Mouse (Mus musculus) left cerebral cortex, adult 18-20 months (tissue): ENCODE data around the gene Rnaset2a. TPM values are rescaled to one million over a fixed set of nuclear protein-coding genes. Genes with fewer than 3 reads are reported as not detected.
"Not testable (repeated sequence)": the region's sequence is repeated elsewhere in the genome, so short reads cannot be mapped to it uniquely, and the experiment has no call there.

Experiments
- DNase-seq, 2 experiments: peaks; one replicate each; pipeline ENCODE4 v3.0.0; 2021 to 2022; ENCODE audit warnings: low spot score in 2 of 2, mixed read lengths in 1 of 2
- long read RNA-seq, 2 experiments: library from polyadenylated mRNA; stranded (forward); transcript quantifications; one replicate each; pipeline ENCODE4 v2.0.0; 2021
- total RNA-seq, 2 experiments: library from RNA; stranded (reverse); gene quantifications; 2 replicates each; pipeline ENCODE4 v1.2.3; 2021

Rnaset2a gene
- total RNA-seq, result 1 to 10 TPM; 4.9 to 6.7 TPM
- long read RNA-seq, experiment 1, transcript Rnaset2a-201 (9 exons, 1,793 nt), result major isoform, 12 of 15 reads
- long read RNA-seq, experiment 1, partial matches to known transcripts, result 1 of 15 reads
- long read RNA-seq, experiment 1, other reads (novel, unspliced or antisense), result 2 of 15 reads
- long read RNA-seq, experiment 2, transcript Rnaset2a-201 (9 exons, 1,793 nt), result major isoform, 11 of 11 reads
- long read RNA-seq, experiment 2, partial matches to known transcripts, result 0 of 11 reads
- long read RNA-seq, experiment 2, other reads (novel, unspliced or antisense), result 0 of 11 reads

DNA sequence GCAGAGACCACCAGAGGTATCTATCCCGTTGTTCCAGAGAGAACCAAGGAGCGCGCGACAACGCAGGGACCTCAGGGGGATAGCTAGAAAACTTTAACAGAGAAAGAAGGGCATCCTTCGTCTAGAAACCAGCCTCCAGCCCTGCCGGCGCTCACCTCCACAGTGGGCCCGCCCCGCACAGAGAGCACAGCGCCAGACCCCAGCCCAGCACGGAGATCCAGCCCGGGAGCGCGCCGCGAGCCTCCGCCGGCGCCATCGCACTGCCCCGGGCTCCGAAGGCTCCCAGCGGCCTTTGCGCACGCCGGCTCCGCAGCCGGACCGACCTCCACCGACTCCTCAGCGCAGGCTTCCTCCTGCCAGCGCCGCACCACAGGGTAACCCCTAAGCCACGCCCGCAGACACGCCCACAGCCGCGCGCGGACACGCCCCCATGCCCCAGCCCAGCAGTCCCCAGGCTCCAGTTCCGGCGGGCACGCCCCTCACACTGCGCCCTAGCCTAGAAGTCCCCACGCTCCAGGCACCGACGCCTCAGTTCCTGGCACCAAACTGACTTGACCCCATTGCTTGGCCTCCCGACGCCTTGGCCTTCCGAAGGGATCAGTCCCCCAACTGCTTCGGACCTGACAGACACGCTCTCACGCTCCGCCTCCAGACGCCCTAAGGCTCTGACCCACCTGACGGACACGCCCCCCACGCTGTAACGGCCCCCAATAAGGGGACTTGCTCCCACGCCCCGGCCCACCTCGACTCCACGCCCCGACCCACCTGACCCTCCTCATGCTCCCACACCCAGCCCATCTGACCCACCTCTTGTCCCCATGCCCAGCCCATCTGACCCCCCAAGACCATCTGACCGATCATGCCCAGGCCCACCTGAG lies at the start of gene Rnaset2a, which contains the start of gene Gm49673:
Rnaset2a (minus strand) TSS at position 659 of the 878 bp plus-strand sequence.
Gm49673 (minus strand) TSS at position 350 of the 878 bp plus-strand sequence.
- not testable (repeated sequence) for DNase-seq

GRCm38 (mm10) chr17:8197652-8198051 lies 49.8 kb upstream of the Rnaset2a start:
- no peak for DNase-seq

DNA sequence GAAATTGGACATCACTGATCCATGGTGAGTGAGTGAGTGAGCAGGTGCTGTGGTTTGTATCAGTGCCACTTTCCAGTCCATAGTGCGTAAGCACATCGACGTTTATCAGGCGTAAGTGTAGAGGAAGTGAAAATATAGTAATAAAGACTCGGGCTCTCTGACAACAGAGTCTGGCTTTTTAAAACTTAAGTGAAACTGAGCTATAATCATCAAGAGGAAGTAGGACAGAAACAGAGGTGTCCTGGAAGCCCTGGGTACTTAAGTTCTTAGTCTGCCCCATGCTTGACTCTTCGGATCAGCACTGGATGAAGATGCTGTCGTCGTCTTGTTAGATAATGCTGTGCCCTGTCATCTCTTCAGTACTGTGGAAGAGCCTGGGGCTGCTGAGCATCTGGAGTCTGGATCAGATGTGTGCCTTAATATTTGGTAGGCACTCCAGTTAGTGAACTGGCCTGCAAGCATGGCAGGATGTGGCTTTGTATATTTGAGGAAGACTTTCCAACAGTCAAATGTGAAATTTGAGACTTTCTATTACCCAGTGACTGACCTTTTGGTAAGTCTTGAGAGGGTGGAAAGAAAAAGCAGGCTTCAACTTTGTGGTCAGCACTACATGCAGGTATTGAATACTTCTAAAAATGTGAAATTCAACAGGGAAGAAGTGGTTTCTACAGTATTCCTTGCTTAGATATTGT lies 47.9 kb upstream of the Rnaset2a start:
- DNase-seq, result no peak

GRCm38 (mm10) chr17:8193678-8194077 lies 45.8 kb upstream of the Rnaset2a start:
- no peak for DNase-seq

DNA sequence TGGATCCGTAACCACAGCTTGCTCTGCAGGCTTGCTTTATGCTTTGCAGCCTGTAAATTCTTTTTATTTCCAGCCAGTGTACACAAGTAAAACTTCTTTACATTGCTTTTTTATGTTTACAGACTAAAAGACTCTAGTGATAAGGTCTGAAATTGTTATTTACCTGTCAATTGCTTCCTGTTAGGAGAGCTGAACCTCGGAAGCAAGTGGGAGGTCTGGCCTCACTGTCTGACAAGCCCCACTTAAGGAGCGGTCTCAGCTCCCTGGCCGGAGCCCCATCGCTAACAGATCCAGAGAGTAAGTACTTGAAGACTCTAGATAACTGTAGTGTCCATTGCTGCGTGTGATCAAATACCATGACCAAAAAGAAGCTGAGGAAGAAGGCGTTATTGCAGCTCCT lies 36.3 kb upstream of the Rnaset2a start:
- no peak for DNase-seq

DNA sequence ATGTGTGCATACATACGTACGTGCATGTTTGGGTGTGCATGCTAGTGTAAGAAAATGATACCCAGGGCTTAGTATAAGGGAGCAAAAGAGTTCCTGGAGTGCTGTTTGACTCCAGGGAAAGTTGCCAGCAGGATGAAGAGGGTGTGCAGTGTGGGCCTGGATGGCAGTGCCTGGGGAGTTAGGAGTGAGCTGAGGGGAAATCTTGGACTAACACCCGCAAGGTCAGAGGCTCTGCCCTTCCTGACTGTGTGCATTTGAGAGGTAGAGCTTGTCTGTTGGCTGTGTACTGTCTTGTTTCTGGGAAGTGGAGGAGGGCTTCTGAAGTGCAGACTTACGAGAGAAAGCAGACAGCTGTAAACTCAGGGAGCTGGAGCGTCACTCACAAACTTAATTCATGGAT lies 35.9 kb upstream of the Rnaset2a start:
- DNase-seq, result no peak

GRCm38 (mm10) chr17:8177090-8177489 lies 29.2 kb upstream of the Rnaset2a start:
- DNase-seq, result no peak

- DNase-seq, result no peak
These were observed 23.2 kb upstream of the Rnaset2a start for GRCm38 (mm10) chr17:8171081-8171480.

- no peak for DNase-seq
These were observed 22.4 kb upstream of the Rnaset2a start for GRCm38 (mm10) chr17:8170331-8170730.

- not testable (repeated sequence) for DNase-seq
These were observed 19.5 kb upstream of the Rnaset2a start for GRCm38 (mm10) chr17:8167436-8167835.

- DNase-seq, result not testable (repeated sequence)
These were observed 18.6 kb upstream of the Rnaset2a start for GRCm38 (mm10) chr17:8166454-8166853.

DNA sequence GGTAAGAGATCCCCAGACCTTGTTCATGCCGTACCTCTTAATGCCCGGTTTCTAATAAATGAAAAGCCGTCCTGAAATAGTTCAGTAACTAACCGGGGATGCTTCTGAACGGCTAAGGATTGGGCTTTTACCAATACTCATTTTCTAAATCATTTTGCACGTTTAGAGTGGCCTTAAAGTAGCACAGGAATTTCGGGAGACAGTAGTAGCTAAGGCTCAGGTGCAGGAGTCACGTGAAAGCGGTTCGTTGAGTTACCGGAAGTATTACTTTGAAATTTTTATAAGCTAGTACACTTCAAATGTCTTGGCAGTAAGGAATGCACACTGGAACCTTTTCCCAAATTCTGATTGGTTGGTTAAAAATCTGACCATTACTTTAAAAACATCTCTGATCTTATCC lies 18.1 kb upstream of the Rnaset2a start:
- DNase-seq, result not testable (repeated sequence)

GRCm38 (mm10) chr17:8165608-8165945 lies 17.7 kb upstream of the Rnaset2a start:
- peak in 1 of 2 experiments; percentile 43 for DNase-seq

DNA sequence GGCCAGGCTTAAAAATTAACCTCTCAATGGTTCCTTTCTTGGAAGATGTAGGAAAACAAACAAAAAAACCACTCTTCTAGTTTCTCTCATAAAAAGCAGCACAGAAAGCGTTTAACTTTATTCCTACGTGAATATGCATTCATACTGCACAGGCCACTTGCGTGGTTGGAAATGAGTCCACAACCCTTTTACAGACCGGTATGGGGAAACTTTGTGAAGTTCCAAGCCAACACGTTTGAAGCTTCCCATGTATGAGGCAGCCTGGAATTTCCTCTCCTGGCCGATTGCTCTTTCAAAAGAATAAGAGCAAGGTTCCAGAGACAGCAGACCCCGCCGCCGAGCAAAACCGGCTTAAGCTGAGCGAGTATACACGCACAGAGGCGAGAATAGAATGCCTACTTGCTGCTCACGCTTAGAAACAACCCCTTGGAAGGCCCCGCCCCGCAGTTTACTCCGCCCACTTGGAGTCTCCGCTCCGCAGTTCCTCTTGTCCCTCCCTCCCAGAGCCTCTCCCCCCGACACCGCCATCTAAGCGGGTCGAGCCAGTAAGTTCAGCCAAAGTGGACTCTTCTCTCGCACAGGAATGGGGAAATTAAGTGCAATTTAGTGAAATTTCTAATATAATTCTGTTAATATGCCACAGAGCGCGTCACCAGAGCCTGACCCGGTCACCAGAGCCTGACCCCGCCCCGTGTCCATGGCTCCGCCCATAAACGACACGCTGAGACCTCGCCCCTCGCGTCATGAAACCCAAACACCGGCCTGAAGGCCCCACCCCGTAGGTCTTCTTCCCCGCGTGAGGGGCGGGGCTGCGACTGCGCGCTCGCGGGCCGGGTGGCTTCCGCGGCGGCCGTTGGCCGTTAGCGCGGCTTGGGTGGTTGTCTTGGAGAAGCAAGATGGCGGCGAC lies 17.1 kb upstream of the Rnaset2a start, which contains the start of gene Fgfr1op:
Fgfr1op (plus strand) TSS at position 801 of the 907 bp plus-strand sequence.
- DNase-seq, result peak in 1 of 2 experiments; percentile 66

DNA sequence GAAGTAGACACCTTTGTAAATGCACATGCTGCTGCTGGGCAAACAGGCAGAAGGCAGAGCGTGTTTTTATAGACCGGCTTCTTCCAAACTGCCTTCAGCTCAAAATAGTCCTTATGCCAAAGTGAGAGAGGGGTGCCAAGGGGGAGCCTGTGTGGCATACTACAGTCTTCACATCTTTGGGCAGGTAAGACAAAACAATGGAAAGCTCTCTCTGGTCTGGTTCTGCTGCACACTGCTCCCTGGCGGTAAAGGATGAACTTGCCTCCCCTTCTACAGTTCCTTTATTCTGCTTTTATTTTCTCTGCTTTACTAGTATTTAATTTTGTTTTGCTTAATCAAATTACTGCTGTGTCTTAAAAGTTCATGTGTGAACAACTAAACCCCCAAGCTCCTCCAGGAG lies 13.1 kb upstream of the Rnaset2a start:
- DNase-seq, result peak; percentile 47 to 49

DNA sequence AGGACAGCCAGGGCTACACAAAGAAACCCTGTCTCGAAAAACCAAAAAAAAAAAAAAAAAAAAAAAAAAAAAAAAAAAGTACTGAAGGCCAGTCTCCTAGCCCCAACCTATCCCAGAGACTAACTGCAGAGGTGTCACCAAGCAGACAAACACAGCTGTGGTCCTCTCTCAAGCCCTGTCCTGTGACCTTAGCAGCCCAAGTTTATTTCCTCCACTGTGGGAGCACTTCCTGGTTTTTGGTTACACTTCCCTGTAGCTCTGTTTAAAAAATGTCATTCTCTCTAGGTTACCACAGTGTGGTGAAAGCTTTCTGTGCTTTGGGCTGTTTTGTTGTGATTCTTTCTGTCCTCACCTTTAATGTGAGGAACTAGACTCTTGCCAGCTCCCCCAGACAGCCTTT lies 10.7 kb upstream of the Rnaset2a start:
- not testable (repeated sequence) for DNase-seq

GRCm38 (mm10) chr17:8155982-8156381 lies 8.1 kb upstream of the Rnaset2a start:
- DNase-seq, result not testable (repeated sequence)

DNA sequence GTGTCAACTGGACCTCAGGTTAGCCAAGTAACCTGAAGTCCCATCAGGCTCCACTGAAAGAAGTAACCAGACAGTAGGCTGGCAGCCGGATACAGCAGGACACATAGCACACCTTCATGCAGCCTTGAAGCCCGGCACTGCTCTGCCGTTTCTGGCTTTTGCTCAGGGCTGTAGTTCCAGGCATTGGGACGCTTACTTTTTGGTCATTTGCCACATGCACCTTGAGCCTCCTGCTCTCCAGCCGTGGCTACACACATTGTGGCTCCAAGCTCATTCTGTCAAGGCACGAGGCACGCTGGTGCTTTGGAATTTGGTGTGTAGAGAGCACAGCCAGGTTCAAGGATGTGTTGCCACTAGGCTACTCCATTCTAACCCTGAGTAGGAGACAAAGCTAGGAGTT lies 7.1 kb upstream of the Rnaset2a start:
- not testable (repeated sequence) for DNase-seq

DNA sequence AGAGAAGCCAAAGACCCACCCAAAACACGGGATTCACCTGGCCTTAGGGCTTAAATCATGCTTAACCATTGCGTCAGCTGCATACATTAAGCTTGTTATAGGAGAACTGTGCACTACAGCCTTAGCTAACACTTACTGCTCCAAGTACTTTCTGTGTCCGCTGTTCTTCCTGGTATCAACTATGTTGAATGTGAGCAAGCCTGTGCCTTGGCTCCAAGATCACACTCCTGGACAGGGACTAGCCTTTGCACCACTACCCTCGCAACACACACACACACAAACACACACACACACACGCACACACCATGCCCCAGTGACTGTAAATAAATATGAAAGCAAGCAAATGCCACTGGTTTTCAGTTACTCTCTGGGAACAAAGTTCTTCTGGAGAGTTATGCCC lies 966 bp downstream of the Rnaset2a start:
- not testable (repeated sequence) for DNase-seq
